Mouse (Mus musculus) forebrain, embryonic 11.5 days (tissue): ENCODE measurements at regions not wholly inside any gene's neighbourhood (a gene's known extent, or its start where the extent isn't known, plus 50 kb on each side); places are given as distances from the start of the nearest gene placed in this dataset.

ENCODE experiments used
- ATAC-seq: fragments of 200-750 bp; cut with Nextera tagmentation; replicated peaks from 2 replicates; pipeline ENCODE4 v1.8.0; 2017; ENCODE audit warnings: moderate TSS enrichment; ENCODE audit not compliant: low FRiP score
- DNase-seq: peaks from one replicate; pipeline ENCODE4 v3.0.0-alpha.2; 2017; ENCODE audit warnings: low spot score
- H3K27ac ChIP-seq: fragments of 300-500 bp; sonication (generic); 2 replicates; pipeline ENCODE4 v1.5.1; 2014; ENCODE audit warnings: low read depth, low read length
- H3K27me3 ChIP-seq: fragments of 300-500 bp; sonication (generic); 2 replicates; pipeline ENCODE4 v1.6.1; 2014; ENCODE audit warnings: mild to moderate bottlenecking, low read length, mixed read lengths; ENCODE audit not compliant: control insufficient read depth, insufficient read depth
- H3K36me3 ChIP-seq: fragments of 300-500 bp; sonication (generic); 2 replicates; pipeline ENCODE4 v1.6.1; 2014; ENCODE audit warnings: mild to moderate bottlenecking, low read length, moderate library complexity, mixed read lengths; ENCODE audit not compliant: control insufficient read depth, insufficient read depth
- H3K4me1 ChIP-seq: fragments of 300-500 bp; sonication (generic); replicated peaks from 2 replicates; pipeline ENCODE4 v1.6.1; 2014; ENCODE audit warnings: low read length, mixed read lengths; ENCODE audit not compliant: control insufficient read depth, insufficient read depth
- H3K4me2 ChIP-seq: fragments of 300-500 bp; sonication (generic); 2 replicates; pipeline ENCODE4 v1.6.1; 2014; ENCODE audit warnings: low read depth, mild to moderate bottlenecking, low read length, moderate library complexity, mixed read lengths; ENCODE audit not compliant: severe bottlenecking
- H3K4me3 ChIP-seq: fragments of 300-500 bp; sonication (generic); 2 replicates; pipeline ENCODE4 v1.5.1; 2014; ENCODE audit warnings: low read depth, low read length
- H3K9ac ChIP-seq: fragments of 300-500 bp; sonication (generic); 2 replicates; pipeline ENCODE4 v1.6.1; 2014; ENCODE audit warnings: low read length
- H3K9me3 ChIP-seq: fragments of 300-500 bp; sonication (generic); 2 replicates; pipeline ENCODE4 v1.6.1; 2016; ENCODE audit warnings: low read length, mixed read lengths; ENCODE audit not compliant: control insufficient read depth
- WGBS: fragments of 180-500 bp; shearing (Covaris S2); extraction: QIAGEN DNeasy Blood & Tissue Kit; methylation state at CpG from one replicate; pipeline ENCODE4 v1.1.7; 2014; 5-methylcytosine and 5-hydroxymethylcytosine counted together

GRCm38 (mm10) chr13:107766397-107767261, 277.6 kb upstream of the Smim15 start:
- ATAC-seq, result peak; percentile 71; the same call in 1 of the 2 replicates
- Histone ChIP-seq H3K9ac (no peak overlapping the region), H3K27me3 (no peaks in the 10 kb centered on the region; the same call in 1 of the 2 replicates), H3K9me3 (no peaks in the 10 kb centered on the region), H3K27ac (no peak overlapping the region), H3K4me1 (peaks cover 4% of the 10 kb centered on the region), H3K4me2 (no peak overlapping the region), H3K36me3 (no peaks in the 10 kb centered on the region), H3K4me3 (no peak overlapping the region)
- 56% methylated on average over 13 of the region's 13 CpGs for WGBS
- DNase-seq, result no peak

GRCm38 (mm10) chr13:107763911-107764310, 280.3 kb upstream of the Smim15 start:
- no peaks in the 10 kb centered on the region for H3K9me3 ChIP-seq
- ATAC-seq, result no peak
- H3K4me2 ChIP-seq, result no peak overlapping the region
- no peaks in the 10 kb centered on the region for H3K27me3 ChIP-seq
- H3K4me1 ChIP-seq, result peaks cover 4% of the 10 kb centered on the region
- H3K9ac ChIP-seq, result no peak overlapping the region
- no peak overlapping the region for H3K27ac ChIP-seq
- no peak overlapping the region for H3K4me3 ChIP-seq
- no peak for DNase-seq
- 94% methylated on average over 5 of the region's 5 CpGs for WGBS
- H3K36me3 ChIP-seq, result no peaks in the 10 kb centered on the region

GRCm38 (mm10) chr13:107760511-107760910, 283.7 kb upstream of the Smim15 start:
- no peak overlapping the region for H3K9ac ChIP-seq
- WGBS, result 90% methylated on average over 8 of the region's 8 CpGs
- H3K4me1 ChIP-seq, result no peaks in the 10 kb centered on the region
- no peak overlapping the region for H3K27ac ChIP-seq
- H3K4me2 ChIP-seq, result no peak overlapping the region
- no peaks in the 10 kb centered on the region for H3K9me3 ChIP-seq
- ATAC-seq (no peak), DNase-seq (no peak)
- no peak overlapping the region for H3K4me3 ChIP-seq
- no peaks in the 10 kb centered on the region for H3K36me3 ChIP-seq
- no peaks in the 10 kb centered on the region for H3K27me3 ChIP-seq

GRCm38 (mm10) chr13:107758327-107759095, 285.7 kb upstream of the Smim15 start:
- no peaks in the 10 kb centered on the region for H3K27me3 ChIP-seq
- no peak overlapping the region for H3K4me2 ChIP-seq
- no peak for DNase-seq
- H3K4me1 ChIP-seq, result no peaks in the 10 kb centered on the region
- 93% methylated on average over 13 of the region's 13 CpGs for WGBS
- H3K4me3 ChIP-seq, result no peak overlapping the region
- H3K9me3 ChIP-seq, result no peaks in the 10 kb centered on the region
- ATAC-seq, result no peak
- no peak overlapping the region for H3K9ac ChIP-seq
- no peaks in the 10 kb centered on the region; the same call in 1 of the 2 replicates for H3K36me3 ChIP-seq
- no peak overlapping the region for H3K27ac ChIP-seq

- no peak for ATAC-seq
Measured at GRCm38 (mm10) chr13:107752745-107753144, 291.5 kb upstream of the Smim15 start.

GRCm38 (mm10) chr13:107743464-107744218, 300.6 kb upstream of the Smim15 start:
- peaks cover 2% of the 10 kb centered on the region; the same call in 1 of the 2 replicates for H3K4me1 ChIP-seq
- H3K9me3 ChIP-seq, result no peaks in the 10 kb centered on the region
- no peak overlapping the region for H3K4me2 ChIP-seq
- no peaks in the 10 kb centered on the region for H3K36me3 ChIP-seq
- ATAC-seq, result peak; percentile 83
- no peak overlapping the region for H3K27ac ChIP-seq
- no peak for DNase-seq
- no peak overlapping the region for H3K9ac ChIP-seq
- H3K4me3 ChIP-seq, result no peak overlapping the region
- 57% methylated on average over 21 of the region's 21 CpGs for WGBS
- H3K27me3 ChIP-seq, result no peaks in the 10 kb centered on the region

More at GRCm38 (mm10) chr13:107752745-107753144, 291.5 kb upstream of the Smim15 start:
- Histone ChIP-seq H3K9ac (no peak overlapping the region), H3K27me3 (no peaks in the 10 kb centered on the region), H3K27ac (no peak overlapping the region), H3K36me3 (no peaks in the 10 kb centered on the region; the same call in 1 of the 2 replicates), H3K4me1 (no peaks in the 10 kb centered on the region), H3K4me2 (no peak overlapping the region), H3K4me3 (no peak overlapping the region), H3K9me3 (no peaks in the 10 kb centered on the region)
- DNase-seq, result no peak
- 70% methylated on average over 3 of the region's 3 CpGs for WGBS

GRCm38 (mm10) chr13:107736581-107736980, 307.7 kb upstream of the Smim15 start:
- H3K4me2 ChIP-seq, result no peak overlapping the region
- H3K27me3 ChIP-seq, result no peaks in the 10 kb centered on the region
- WGBS, result 86% methylated on average over 8 of the region's 8 CpGs
- no peak overlapping the region for H3K9ac ChIP-seq
- no peak overlapping the region for H3K27ac ChIP-seq
- H3K4me3 ChIP-seq, result no peak overlapping the region
- no peaks in the 10 kb centered on the region for H3K9me3 ChIP-seq
- no peak for ATAC-seq
- H3K36me3 ChIP-seq, result no peaks in the 10 kb centered on the region; the same call in 1 of the 2 replicates
- no peak for DNase-seq
- no peaks in the 10 kb centered on the region for H3K4me1 ChIP-seq

- Histone ChIP-seq H3K27ac (no peak overlapping the region), H3K27me3 (no peaks in the 10 kb centered on the region), H3K9me3 (no peaks in the 10 kb centered on the region), H3K4me3 (no peak overlapping the region), H3K4me1 (no peaks in the 10 kb centered on the region), H3K9ac (no peak overlapping the region), H3K4me2 (no peak overlapping the region), H3K36me3 (no peaks in the 10 kb centered on the region; the same call in 1 of the 2 replicates)
- ATAC-seq, result no peak
- 93% methylated on average over 12 of the region's 12 CpGs for WGBS
- DNase-seq, result no peak
Measured at GRCm38 (mm10) chr13:107734161-107734905, 309.9 kb upstream of the Smim15 start.
